Mouse (Mus musculus) adrenal gland, postnatal 25 days (tissue): ENCODE measurements around the gene Rspo4. TPM values are rescaled to one million over a fixed set of nuclear protein-coding genes. Genes with fewer than 3 reads are reported as not detected.
A peak's percentile ranks its signal among the peaks of the same experiment; 100 is the strongest.

ENCODE experiments used
- DNase-seq: peaks from one replicate; pipeline ENCODE4 v3.0.0; 2021; ENCODE audit warnings: mixed read lengths
- long read RNA-seq: library from polyadenylated mRNA; stranded (forward); transcript quantifications from one replicate; pipeline ENCODE4 v2.0.0, GENCODE M21; 2021
- total RNA-seq: library from RNA; stranded (reverse); gene quantifications from 2 replicates; pipeline ENCODE4 v1.2.3, GENCODE M21; 2021

The Rspo4 gene
- total RNA-seq = 0.24 TPM in 1 of 2 replicates, not detected in the other
- long read RNA-seq, partial matches to known transcripts = 0 of 1 reads
- long read RNA-seq, other reads (novel, unspliced or antisense) = 0 of 1 reads

DNA sequence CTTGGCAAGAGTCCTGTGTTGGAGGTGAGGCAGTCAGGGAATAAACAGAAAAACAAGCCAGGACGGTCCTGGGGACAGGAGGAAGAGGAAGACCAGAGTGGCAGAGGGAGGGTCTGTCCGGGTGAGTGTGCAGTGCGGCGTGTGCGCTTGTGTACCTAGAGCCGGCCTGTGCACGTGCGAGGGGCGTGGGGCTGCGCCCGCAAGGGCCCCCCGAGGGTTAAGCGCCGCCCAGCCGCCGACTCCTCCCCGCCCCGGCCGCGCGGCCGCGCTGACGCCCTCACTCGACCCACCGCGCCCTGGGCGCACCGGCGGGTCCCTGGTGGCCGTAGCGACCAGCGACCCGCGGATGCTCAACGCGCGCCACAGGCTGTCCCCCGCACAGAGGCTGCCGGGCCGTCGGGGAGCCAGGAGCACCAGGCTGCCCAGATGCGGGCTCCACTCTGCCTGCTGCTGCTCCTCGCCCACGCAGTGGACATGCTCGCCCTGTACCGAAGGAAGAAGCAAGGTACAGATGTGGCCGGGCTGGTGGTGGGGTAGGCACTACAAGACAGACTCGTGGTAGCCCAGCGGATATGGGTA, at the start of gene Rspo4:
Rspo4 (plus strand) TSS at position 280 of the 579 bp plus-strand sequence.
- DNase-seq = no peak

GRCm38 (mm10) chr2:151815586-151815985, 27.1 kb upstream of the Rspo4 start:
- no peak for DNase-seq

GRCm38 (mm10) chr2:151862257-151862810, 19.6 kb downstream of the Rspo4 start:
- DNase-seq = no peak

DNA sequence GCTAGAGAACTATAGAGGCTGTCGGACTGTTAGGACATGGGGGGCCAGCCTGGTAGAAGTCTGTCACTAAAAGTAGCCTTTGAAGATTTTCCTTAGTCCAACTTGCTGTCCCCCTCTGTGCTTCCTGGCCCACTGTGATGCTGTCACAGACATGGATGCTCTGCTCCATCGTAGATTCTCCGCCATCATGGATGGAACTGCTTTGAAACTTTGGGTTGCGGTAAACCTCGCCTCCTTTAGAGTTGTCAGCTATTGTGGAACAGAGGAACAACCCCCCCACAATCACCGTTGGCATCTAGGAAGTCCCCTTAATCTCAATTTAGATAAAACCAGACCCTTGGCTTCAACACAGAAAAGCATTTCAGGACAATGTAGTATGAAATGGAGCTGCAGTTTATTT, 22.2 kb downstream of the Rspo4 start:
- DNase-seq = no peak

- DNase-seq = peak; percentile 66
These were observed 23.8 kb downstream of the Rspo4 start for GRCm38 (mm10) chr2:151866487-151866886.

- no peak for DNase-seq
These were observed 25.5 kb downstream of the Rspo4 start for GRCm38 (mm10) chr2:151868196-151868595.

DNA sequence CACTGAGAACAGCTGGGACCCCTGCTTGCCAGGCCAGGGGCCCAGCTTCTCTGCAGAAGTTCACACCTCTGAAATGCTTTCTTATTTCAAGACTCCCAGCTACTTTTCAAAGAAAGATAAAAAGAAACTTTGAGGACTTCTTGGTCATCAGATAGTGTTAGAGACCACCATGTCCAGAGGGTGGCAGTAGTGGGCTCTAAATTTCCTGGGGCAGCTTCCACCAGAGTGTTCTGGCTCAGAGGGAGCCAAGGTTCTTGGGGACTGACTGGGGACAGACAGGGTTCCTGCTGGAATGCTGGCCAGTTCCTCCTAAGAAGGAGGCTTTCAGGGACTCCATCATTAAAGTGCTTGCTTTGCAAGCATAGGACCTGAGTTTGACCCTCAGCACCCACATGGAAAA, 31.8 kb downstream of the Rspo4 start:
- peak; percentile 18 for DNase-seq

GRCm38 (mm10) chr2:151876012-151876485, 33.3 kb downstream of the Rspo4 start:
- DNase-seq = peak; percentile 30

DNA sequence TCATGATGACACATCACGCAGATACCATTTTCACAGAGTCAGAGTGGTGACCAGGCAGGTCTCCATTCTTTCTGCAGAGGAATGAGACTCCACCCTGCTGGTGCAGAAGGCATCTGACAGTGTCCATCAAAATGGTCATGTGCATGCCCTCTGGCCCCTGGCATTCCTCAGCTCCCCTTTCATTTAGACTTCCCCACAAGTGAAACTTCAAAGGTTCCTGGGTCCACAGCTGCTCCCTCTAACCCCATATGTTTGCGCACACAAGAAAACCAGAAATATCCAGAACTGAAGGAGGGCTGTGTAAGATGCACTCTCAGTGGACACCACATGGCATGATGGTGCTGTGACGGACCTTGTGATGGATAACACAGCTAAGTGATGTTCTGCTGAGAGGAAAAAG, 35.9 kb downstream of the Rspo4 start:
- DNase-seq = no peak

DNA sequence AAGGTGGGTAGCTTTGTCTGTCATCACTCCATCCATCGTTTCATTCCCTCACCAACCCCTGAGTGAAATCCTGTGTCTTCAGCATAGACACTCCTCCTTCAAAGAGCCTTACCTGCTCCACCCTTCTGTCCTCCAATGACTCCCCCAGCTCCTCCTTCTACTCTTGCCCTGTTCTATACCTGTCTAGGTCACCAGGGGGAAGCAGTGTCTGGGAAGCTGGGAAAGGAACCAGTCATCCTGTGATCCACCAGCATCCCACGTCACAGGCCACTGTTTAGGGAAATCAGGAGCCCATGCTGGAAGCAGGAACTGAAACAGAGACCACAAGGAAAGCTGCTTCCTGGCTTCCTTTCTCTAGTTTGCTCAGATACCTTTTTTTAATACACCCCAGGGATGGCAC, 37.0 kb downstream of the Rspo4 start:
- DNase-seq = no peak

- no peak for DNase-seq
These were observed 48.3 kb downstream of the Rspo4 start for GRCm38 (mm10) chr2:151891031-151891430.

DNA sequence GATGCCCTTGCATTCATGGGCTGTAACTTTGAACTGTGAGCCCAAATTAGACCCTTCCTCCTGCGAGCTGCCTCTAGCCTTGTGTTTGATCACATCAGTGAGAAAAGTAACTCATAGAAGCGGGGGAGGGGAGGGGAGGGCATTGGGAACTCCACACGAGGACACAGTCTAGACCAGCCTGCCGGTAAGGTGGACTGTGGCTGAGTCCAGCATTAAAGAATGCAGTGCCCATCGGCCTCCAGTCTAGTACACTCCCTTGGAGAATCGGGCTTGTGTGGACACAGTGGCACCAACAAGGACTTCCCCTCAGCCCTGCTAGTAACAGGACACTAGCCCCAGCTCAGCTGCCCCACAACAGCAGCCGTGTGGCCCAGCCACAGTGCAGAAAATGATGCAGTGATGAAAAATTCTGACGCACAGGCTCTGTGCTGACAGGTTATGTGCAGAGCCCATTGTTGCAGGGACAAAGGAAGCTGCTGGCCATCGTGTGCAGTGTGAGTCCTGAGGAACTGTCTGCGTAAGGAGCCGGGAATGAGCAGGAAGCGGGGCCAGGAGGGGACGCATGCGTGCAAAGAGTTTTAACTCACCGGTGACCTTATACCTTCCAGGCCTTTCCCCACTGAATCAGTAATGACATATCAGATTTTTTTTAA, 50.5 kb downstream of the Rspo4 start:
- DNase-seq = no peak

DNA sequence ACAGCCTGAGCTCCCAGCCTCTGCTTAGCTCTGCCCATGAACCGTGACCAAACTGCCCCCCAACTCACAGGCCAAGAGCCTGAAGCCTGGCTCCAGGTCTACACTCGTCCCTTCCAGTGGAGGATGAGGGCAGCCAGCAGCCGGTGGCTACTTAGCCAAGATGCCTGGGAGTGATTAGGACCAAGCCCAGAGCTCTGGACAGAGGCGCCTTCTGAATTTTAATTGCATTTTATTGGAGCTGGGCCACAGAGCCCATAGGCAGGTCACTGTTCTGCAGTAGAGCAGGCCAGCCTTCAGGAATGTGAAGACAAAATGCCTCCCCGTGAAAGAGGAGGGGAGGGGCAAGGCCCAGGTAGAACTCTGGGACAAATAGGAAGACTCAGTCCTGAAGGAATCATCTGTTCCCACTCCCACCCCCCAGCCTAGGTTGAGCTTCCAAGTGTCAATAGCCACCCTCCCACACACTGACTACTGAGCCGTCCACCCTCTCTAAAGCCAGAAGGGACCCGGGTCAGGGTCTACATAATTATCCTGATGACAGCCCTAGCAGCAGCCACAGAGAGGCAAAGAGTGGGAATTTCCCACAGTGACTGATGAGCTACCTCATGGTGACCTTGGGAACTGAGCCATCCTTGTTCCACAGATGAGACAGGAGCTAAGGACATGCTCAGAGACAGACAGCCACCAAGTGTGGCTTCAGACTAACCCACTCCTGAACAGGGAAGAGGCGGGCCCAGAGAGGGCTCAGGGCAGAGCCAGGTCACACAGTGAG, 51.7 kb downstream of the Rspo4 start:
- no peak for DNase-seq

DNA sequence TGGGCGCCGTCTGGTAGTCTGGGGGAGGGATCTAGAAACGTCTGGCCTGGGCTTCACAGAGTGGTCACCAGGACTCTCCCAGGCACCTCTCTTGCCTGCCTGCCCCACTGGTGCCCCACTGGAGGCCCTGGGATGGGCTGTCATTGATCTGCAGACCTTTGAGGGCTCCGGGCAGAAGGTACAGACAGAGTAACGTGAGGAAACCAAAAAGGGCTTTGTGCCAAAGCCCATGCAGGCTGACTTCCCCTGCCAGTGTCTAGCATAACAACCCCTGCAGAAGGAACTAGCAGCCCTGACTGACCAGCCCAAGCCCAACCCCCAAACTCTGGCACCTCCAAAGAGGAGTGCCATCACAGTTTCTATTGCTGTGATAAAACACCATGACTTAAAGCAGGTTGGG, 53.2 kb downstream of the Rspo4 start:
- DNase-seq = no peak

- no peak for DNase-seq
These were observed 55.4 kb downstream of the Rspo4 start for GRCm38 (mm10) chr2:151898106-151898505.

DNA sequence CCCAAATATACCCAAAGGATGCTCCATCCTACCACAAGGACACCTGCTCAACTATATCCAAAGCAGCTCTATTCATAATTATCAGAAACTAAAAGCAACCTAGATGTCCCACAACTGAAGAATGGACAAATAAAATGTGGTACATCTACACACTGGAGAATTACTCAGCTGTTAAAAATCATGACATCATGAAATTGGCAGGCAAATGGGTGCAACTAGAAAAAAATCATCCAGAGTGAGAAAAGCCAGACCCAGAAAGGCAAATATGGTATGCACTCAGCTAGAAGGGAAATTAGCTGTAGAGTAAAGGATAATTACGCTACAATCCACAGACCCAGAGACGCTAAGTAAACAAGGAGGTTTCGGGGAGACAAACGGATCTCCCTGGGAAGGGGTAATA, 58.1 kb downstream of the Rspo4 start:
- no peak for DNase-seq

GRCm38 (mm10) chr2:151903267-151903666, 60.5 kb downstream of the Rspo4 start:
- DNase-seq = no peak

DNA sequence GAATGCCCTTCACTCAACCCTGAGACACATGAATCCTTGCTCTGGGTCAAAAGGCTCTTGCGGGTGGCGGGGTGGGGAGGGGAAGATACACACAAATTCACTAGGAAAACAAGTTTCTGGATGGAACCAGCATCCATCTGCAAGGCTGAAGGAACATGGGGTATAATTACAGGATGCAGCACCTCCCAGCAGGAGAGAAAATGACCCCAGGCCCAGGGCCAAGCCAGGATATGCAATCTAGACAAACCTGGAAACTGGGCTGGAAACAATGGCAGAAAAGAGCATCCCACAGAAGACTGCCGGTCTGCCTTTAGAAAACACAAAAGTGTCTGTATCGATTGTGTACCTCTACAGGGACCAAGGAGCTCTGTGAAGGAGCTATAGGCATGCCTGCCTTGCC, 61.2 kb downstream of the Rspo4 start:
- no peak for DNase-seq

DNA sequence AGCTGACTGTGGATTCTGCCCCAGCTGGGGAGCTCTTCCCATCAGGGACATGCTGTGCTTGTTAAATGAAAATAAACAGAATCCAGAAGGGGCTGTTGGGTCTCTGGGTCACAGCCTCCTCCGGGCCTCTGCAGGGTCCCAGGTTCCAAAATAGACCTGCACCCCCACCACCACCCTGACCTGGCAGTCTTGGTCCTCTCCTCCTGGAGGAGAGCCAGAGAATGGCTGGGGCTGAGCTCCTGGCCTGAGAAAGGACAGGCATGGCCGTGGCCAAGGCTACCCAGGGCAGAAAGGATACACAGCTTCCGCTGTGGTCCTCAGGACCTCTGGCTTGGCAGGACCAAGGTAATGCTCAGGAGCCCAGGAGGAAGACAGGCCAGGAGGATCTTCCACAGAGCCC, 61.9 kb downstream of the Rspo4 start:
- no peak for DNase-seq

- no peak for DNase-seq
These were observed 64.3 kb downstream of the Rspo4 start for GRCm38 (mm10) chr2:151907020-151907419.

- no peak for DNase-seq
These were observed 66.7 kb downstream of the Rspo4 start for GRCm38 (mm10) chr2:151909386-151909785.

DNA sequence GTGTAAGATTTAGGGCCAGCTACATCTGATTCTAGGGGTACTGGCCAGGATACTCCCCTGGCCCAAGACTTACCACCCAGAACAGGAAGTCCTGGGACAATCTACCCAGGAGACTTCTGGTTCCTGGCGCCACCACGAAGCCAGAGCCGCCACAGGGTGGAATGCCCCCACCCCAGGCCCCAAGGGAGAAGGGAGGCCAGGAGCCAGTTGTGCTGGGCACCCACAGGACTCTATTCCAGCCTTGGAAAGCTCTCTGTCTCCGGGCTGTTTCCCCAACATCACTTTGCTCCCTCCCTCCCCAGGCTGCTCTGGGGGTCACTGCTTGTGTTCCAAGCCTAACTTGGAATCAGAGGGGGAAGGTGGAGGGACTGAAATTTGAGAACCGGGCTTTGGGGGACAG, 67.8 kb downstream of the Rspo4 start:
- DNase-seq = no peak

GRCm38 (mm10) chr2:151910919-151911500, 68.3 kb downstream of the Rspo4 start, which contains the start of gene Angpt4:
Gene Angpt4, plus strand, starts transcription at chr2:151911210.
- no peak for DNase-seq
